Mouse (Mus musculus) liver, embryonic 18 days (tissue): ENCODE measurements around the gene Tal1. TPM values are rescaled to one million over a fixed set of nuclear protein-coding genes. Genes with fewer than 3 reads are reported as not detected.

ENCODE experiments used
- polyA plus RNA-seq: library from polyadenylated mRNA; depleted of rRNA; stranded (reverse); fragments of >200 nt; gene quantifications from 2 replicates; pipeline ENCODE4 v1.2.3, GENCODE M21; 2012; rRNA removed

Tal1 gene
- polyA plus RNA-seq, result 29.2 and 30.5 TPM in 2 replicates

DNA sequence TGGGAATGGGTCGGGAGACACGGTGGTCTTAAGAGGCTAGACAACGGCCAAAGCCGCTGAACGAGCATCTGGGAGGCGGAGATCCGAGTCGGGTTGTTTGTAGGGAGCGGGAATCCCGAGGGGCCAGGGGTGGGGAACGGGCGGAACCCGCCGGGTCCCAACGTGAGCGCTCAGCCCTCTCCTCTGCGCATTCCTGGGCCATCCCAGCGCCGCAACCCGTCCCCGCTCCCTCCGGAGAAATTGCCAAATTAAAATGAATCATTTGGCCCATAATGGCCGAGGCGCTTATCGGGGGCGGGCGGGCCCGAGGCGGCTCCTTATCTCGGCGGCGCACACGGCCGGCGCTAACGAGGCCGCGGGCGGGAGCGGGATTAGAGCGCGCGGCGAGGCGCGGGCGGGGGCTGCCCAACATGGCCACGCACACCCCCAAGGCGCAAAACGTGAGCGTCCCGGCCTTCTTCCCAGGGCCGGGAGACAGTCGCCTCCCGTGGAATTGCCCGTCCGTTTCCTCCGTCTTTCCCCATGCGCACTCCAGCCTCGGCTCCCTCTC lies at the start of gene Tal1:
TSS of gene Tal1 (plus strand) at position 56 of the 550 bp plus-strand sequence.

DNA sequence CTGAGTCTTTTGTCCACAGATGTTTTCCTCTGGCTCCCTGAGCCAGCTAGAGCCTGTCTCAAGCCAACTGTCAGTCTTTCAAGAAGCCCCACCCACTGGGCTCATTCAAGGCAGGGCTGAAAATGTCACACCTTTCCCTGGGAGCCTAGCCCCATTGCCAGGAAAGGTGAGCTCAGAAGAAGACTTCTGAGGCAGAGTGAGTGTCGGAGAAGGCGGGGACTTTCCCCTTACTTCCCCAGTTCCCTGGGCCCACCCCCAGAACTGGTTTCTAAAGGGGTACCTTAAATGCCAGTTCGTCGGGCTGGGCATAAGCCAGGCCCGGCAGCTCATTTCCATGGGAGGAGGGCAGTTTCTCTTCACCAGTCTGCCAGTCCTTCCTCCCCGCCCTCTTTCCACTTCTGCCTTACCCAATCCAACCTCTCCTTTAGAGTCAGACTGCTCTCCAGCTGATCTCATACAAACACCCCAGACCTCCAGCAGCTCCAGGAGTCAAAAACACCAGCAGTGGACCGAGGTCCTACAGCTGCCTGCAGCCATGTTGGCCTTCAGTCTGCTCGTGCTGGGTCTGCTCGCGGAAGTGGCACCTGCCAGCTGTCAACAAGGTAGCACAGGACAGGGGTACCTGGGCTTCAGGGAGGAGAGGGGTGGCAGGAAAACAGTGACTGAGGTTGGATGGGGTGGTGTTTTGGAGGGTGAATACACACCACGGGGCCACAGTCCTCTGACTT lies 32.5 kb downstream of the Tal1 start, which contains the start of gene Pdzk1ip1:
TSS of gene Pdzk1ip1 (plus strand) at position 98 of the 728 bp plus-strand sequence.

Other genes with a start within 250 kb of the Tal1 start
- not detected in 2 replicates for gene Gm12830, start 234.7 kb upstream of the Tal1 start, polyA plus RNA-seq
- 0.02 TPM in 1 of 2 replicates, not detected in the other for gene Foxd2, start 147.6 kb upstream of the Tal1 start, polyA plus RNA-seq
- not detected in 2 replicates for gene Foxe3, start 130.4 kb upstream of the Tal1 start, polyA plus RNA-seq
- gene Cmpk1, start 69.2 kb upstream of the Tal1 start, polyA plus RNA-seq, result 17.5 and 18.8 TPM in 2 replicates
- 4.1 and 4.5 TPM in 2 replicates for gene Stil, start 56.3 kb upstream of the Tal1 start, polyA plus RNA-seq
- gene Pdzk1ip1, start 32.3 kb downstream of the Tal1 start, polyA plus RNA-seq, result 29.9 and 35.6 TPM in 2 replicates
- gene Cyp4x1, start 77.9 kb downstream of the Tal1 start, polyA plus RNA-seq, result 0.05 and 0.06 TPM in 2 replicates
- not detected in 2 replicates for gene Cyp4a29, start 185.7 kb downstream of the Tal1 start, polyA plus RNA-seq
- 19.0 and 50.7 TPM in 2 replicates for gene Cyp4a12a, start 242.6 kb downstream of the Tal1 start, polyA plus RNA-seq